Mouse (Mus musculus): ENCODE data around the gene Rnf166. TPM values are rescaled to one million over a fixed set of nuclear protein-coding genes. Genes with fewer than 3 reads are reported as not detected.

The Rnf166 gene
- 10 to 100 TPM; 45.1 to 55.0 TPM for total RNA-seq (2023)

DNA sequence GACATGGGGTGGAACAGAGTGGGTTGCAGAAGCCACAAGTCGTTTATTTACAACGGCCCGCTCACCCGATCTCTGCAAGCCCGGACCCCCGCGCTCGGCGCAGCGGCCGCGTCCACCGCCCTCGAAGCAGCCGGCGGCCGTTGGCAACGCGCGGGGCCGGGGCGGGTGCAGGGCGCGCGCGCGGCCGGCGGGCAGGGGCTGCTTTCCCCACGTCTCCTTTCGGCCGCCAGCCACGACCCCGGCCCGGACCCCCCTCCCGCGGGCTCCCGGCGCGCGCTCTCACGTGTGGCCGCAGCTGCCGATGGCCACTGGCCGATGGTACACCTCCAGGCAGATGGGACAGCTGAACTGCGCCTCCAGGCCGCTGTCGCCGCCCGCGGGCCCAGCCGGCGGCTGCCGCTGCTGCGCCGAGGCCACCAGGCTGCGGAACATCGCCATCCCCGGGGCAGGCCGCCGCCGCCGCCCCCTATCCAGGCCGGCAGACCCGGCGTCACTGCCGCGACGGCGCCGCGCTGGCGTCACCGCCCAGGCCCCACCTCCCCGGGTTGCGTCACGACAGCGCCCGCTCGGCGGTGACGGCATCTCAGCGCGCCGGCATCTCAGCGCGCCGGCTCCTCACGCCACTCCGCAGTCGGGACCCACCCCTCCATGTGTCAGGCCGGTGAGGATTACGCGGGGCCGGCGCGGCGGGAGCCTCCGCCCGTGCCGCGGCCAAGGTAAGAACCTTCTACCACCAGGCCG is at the start of gene Rnf166, which contains the start of gene Ctu2:
Gene Rnf166, minus strand, starts transcription at position 485 of the 741 bp plus-strand sequence.
Gene Ctu2, plus strand, starts transcription at position 564 of the 741 bp plus-strand sequence.

DNA sequence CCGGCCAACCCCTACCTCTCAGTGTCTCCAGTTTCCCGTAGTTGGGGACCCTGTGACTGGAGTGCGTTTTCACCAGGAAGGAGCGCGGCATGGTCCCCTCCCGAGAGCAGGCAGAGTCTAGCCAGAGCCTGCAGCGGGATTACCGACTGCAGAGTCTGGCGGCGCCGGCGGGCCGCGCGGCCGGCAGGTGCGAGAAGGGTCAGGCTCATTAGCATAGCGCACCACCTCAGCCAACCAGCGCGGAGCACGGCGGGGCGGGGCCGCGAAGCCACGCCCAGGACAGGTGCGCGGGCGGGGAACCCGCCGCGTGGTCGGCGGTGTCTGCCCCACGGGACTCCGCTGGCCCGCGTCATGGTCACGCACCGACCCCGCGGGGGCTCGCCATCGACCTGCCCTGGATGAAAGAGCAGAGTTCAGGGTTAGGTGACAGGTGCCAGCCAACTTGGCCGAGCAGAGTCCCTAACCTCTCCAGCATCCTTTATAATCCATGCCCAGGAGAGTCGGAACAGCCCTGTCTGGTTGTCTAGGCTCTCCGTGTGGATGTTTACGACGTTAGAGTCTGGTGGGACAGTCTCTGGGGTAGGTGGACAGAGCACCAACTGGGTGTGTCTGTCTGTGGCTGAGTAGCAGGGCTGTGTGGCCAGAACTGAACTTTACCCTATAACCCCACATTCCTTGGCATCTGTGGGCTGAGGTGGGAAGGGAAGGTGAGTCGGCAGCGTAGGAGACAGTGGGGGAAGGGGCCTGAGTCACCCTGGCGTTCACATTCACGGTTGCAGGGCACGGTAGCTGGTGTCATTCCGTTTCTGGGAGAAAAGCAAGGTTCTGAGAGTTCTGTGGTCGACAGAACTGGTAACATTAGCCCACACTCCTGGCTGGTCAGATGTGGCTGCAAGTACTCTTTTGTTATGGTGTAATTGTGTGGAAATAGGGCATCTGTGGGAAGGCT is 15.1 kb downstream of the Rnf166 start, which contains the start of gene Snai3:
Gene Snai3, minus strand, starts transcription at position 210 of the 949 bp plus-strand sequence.

DNA sequence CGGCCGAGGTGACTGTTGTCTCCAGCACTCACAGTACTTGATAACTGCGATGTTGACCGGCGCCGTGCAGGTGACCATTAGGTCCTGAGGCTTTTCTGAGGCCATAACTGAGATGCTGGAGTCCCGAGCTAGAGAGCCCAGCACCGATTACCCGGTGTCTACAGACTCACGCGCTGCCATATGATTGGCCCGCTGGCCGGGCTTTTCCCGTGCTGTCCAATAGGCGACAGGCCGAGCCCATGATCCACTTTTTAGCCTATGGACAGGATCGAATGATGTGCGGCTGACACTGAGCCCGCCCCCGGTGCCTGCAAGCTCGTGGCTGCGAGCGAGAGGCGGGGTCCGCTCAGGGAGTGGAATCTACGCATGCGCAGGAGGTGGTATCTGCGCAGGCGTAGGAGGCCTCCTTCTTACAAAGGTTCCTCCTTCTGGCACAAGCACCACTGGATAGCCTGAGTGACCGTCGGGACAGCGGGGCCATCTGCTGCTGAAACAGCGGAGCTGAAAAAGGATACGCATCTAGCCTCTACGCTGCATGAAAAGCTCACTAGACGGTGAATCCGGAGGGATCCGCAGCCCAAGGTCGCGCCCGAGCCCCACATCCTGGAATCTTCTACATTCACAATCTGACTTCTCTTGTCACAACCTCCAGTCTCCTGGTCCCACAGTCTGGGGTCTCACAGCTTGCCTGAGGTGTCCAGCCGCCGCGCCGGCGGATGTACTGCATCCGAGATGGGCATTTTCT is 32.4 kb downstream of the Rnf166 start, which contains the start of gene Mvd:
Gene Mvd, minus strand, starts transcription at position 161 of the 745 bp plus-strand sequence.

DNA sequence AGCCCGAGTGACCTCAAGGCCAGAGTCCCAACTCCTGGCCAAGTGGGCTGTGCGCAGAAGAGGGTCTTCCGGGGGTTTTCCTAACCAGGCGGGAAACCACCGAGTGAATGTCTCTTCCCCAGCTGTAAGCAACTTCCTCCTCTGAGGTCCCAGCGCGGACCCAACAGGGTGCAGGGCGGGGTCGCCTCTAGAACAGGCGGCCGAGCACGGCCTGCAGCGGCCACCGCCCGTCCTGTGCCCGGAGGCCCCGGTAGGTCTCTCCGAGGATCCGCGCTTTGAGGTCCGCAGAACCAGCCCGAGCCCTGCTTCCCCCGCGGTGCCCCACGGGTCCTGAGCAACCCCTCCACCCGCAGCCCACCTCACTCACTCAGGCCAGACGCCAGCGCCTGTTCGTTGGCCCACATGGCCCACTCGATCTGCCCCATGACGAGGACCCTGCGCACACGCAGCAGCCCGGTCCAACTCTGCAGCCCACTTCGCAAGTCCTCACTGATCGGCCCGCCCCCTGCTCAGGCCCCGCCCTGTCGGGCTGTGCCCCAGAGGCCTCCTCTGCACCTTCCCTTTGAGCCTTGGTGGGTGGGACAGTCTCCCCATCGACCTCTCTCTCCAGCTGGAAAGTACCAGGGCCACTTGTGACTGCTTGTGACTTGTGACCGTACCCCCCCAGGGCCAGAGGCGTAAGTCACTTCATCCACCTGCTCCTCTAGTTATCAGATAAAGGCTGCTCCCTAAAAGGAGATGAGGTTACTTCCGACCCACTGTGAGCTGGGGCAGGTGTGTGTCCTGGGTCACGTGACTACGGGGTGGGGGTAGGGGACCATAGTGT is 43.2 kb downstream of the Rnf166 start, which contains the start of gene Cyba:
Gene Cyba, minus strand, starts transcription at position 488 of the 826 bp plus-strand sequence.

DNA sequence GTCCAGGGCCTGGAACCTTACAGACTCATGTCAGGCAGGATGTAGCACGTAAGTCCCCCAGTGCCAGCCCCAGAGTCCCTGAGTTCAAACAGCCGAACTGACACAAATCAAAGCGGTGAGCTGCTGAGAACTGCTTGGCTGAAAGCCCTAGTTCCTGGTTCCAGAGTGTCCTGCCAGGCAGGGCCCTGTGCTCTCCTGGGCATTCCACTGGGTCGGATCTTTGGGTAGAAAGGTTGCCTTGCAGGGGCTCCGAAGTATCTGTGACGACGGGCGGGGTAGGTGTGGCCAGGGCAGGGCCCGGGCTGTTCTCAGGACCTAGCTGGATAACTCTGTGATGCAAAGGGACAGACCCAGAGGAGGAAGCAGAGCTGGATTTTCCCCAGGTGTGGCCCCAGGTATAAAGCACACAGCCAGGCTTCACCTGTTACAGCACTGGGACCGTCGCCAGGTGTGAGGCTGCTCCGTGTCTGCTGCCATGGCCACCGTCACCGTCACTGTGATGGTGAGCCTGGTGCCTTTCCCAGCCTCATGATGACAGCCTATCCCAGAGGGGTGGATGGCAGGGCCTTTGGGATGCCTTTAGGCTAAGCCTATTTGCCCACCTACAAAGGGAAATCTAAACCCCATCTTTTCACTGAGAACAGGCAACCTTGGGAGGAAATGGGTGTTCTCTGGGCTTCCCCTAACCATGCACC is 54.3 kb downstream of the Rnf166 start, which contains the start of gene Il17c:
Gene Il17c, plus strand, starts transcription at position 645 of the 695 bp plus-strand sequence.

Other genes starting within 250 kb of the Rnf166 start
- gene Zfpm1, start 193.9 kb downstream of the Rnf166 start, total RNA-seq (2023) = 10 to 100 TPM; 17.8 to 25.9 TPM
- not detected for gene Trhr2, start 115.3 kb downstream of the Rnf166 start, total RNA-seq (2023)
- 10 to 100 TPM; 48.2 to 51.7 TPM for gene Zc3h18, start 99.5 kb downstream of the Rnf166 start, total RNA-seq (2023)
- gene Il17c, start 54.0 kb downstream of the Rnf166 start, total RNA-seq (2023) = under 1 TPM in 1 of 2 experiments, not detected in 1; 0.53 TPM
- gene Cyba, start 43.1 kb downstream of the Rnf166 start, total RNA-seq (2023) = 100 to 1,000 TPM; 806 to 827 TPM
- gene Mvd, start 32.6 kb downstream of the Rnf166 start, total RNA-seq (2023) = 10 to 100 TPM in 1 of 2 experiments, 1 to 10 TPM in 1; 7.3 to 10.1 TPM
- not detected for gene Snai3, start 15.3 kb downstream of the Rnf166 start, total RNA-seq (2023)
- 10 to 100 TPM; 12.7 to 15.7 TPM for gene Ctu2, start 79 bp upstream of the Rnf166 start, total RNA-seq (2023)
- gene Piezo1, start 75.3 kb upstream of the Rnf166 start, total RNA-seq (2023) = 10 to 100 TPM; 40.1 to 60.0 TPM
- gene Cdt1, start 92.0 kb upstream of the Rnf166 start, total RNA-seq (2023) = 10 to 100 TPM; 50.8 to 55.3 TPM
- 100 to 1,000 TPM; 144 to 180 TPM for gene Aprt, start 100.8 kb upstream of the Rnf166 start, total RNA-seq (2023)
- gene Galns, start 135.4 kb upstream of the Rnf166 start, total RNA-seq (2023) = 10 to 100 TPM; 78.3 to 78.7 TPM
- gene Trappc2l, start 135.6 kb upstream of the Rnf166 start, total RNA-seq (2023) = 10 to 100 TPM; 39.5 to 48.7 TPM
- not detected for gene Pabpn1l, start 146.7 kb upstream of the Rnf166 start, total RNA-seq (2023)
- 10 to 100 TPM; 24.7 to 28.0 TPM for gene Cbfa2t3, start 223.0 kb upstream of the Rnf166 start, total RNA-seq (2023)

All from neutrophil, adult 59 days (primary cell).